Mouse (Mus musculus) intestine, embryonic 14.5 days (tissue): Measurements from ENCODE around the gene Art4. TPM values are rescaled to one million over a fixed set of nuclear protein-coding genes. Genes with fewer than 3 reads are reported as not detected.

Experiments
- ATAC-seq: fragments of 200-750 bp; cut with Nextera tagmentation; replicated peaks from 2 replicates; pipeline ENCODE4 v1.8.0; 2017; ENCODE audit warnings: low read depth, moderate number of reproducible peaks, moderate TSS enrichment, moderate library complexity; ENCODE audit not compliant: low FRiP score, low TSS enrichment
- DNase-seq: peaks from one replicate; pipeline ENCODE4 v3.0.0-alpha.2; 2018; ENCODE audit warnings: low spot score
- H3K27ac ChIP-seq: fragments of 300-500 bp; sonication (generic); 2 replicates; pipeline ENCODE4 v1.5.1; 2014; ENCODE audit warnings: low read depth, mild to moderate bottlenecking, control low read depth
- H3K27me3 ChIP-seq: fragments of 300-500 bp; sonication (generic); replicated peaks from 2 replicates; pipeline ENCODE4 v1.6.1; 2014; ENCODE audit warnings: low read length, control low read depth; ENCODE audit not compliant: control insufficient read depth, insufficient read depth
- H3K36me3 ChIP-seq: fragments of 300-500 bp; sonication (generic); 2 replicates; pipeline ENCODE4 v1.6.1; 2014; ENCODE audit warnings: low read length, control low read depth; ENCODE audit not compliant: control insufficient read depth, insufficient read depth
- H3K4me1 ChIP-seq: fragments of 300-500 bp; sonication (generic); replicated peaks from 2 replicates; pipeline ENCODE4 v1.6.1; 2014; ENCODE audit warnings: low read length, control low read depth, mixed read lengths; ENCODE audit not compliant: control insufficient read depth, insufficient read depth
- H3K4me2 ChIP-seq: fragments of 300-500 bp; sonication (generic); 2 replicates; pipeline ENCODE4 v1.6.1; 2014; ENCODE audit warnings: low read length
- H3K4me3 ChIP-seq: fragments of 300-500 bp; sonication (generic); 2 replicates; pipeline ENCODE4 v1.5.1; 2014; ENCODE audit warnings: low read depth, low read length, control low read depth, mixed read lengths
- H3K9ac ChIP-seq: fragments of 300-500 bp; sonication (generic); 2 replicates; pipeline ENCODE4 v1.6.1; 2014; ENCODE audit warnings: mild to moderate bottlenecking, low read length
- H3K9me3 ChIP-seq: fragments of 300-500 bp; sonication (generic); 2 replicates; pipeline ENCODE4 v1.6.1; 2016; ENCODE audit warnings: low read length, control low read depth; ENCODE audit not compliant: control insufficient read depth
- WGBS: fragments of 180-500 bp; shearing (Covaris S2); extraction: QIAGEN DNeasy Blood & Tissue Kit; methylation state at CpG from one replicate; pipeline ENCODE4 v1.1.7; 2014; 5-methylcytosine and 5-hydroxymethylcytosine counted together
- polyA plus RNA-seq: library from polyadenylated mRNA; unstranded; fragments of >200 nt; fragmentation: Nextera tagmentation; extraction: Ambion mirVana; gene quantifications from 2 replicates; pipeline ENCODE4 v1.2.1, GENCODE M21; 2014

Art4 gene
- 2.0 and 3.5 TPM in 2 replicates for polyA plus RNA-seq

GRCm38 (mm10) chr6:136857186-136857872 is at the start of gene Art4:
TSS of gene Art4 (minus strand) at chr6:136857733.
- ATAC-seq (no peak), DNase-seq (peak; percentile 64)
- Histone ChIP-seq H3K36me3 (no peaks in the 10 kb centered on the region), H3K9ac (peak within 1 kb of the TSS; percentile 22; the same call in 1 of the 2 replicates), H3K27ac (peak within 1 kb of the TSS; percentile 88), H3K4me3 (peak within 1 kb of the TSS; percentile 15; the same call in 1 of the 2 replicates), H3K9me3 (no peaks in the 10 kb centered on the region), H3K4me1 (peaks cover 31% of the 10 kb centered on the region), H3K27me3 (no peaks in the 10 kb centered on the region), H3K4me2 (peak within 1 kb of the TSS; percentile 42)
- WGBS: 30% methylated on average over 18 of the region's 18 CpGs

GRCm38 (mm10) chr6:136906937-136907293 is 49.4 kb upstream of the Art4 start:
- Histone ChIP-seq H3K36me3 (no peaks in the 10 kb centered on the region), H3K27ac (no peak overlapping the region), H3K9ac (no peak overlapping the region), H3K27me3 (no peaks in the 10 kb centered on the region), H3K4me1 (peaks cover 29% of the 10 kb centered on the region), H3K4me3 (no peak overlapping the region), H3K9me3 (no peaks in the 10 kb centered on the region), H3K4me2 (no peak overlapping the region)
- DNase-seq (no peak), ATAC-seq (no peak)
- 64% methylated on average over 10 of the region's 10 CpGs for WGBS

GRCm38 (mm10) chr6:136906283-136906936 is 48.9 kb upstream of the Art4 start:
- H3K9ac ChIP-seq: no peak overlapping the region
- WGBS: 67% methylated on average over 19 of the region's 19 CpGs
- no peak overlapping the region for H3K4me3 ChIP-seq
- no peaks in the 10 kb centered on the region for H3K36me3 ChIP-seq
- H3K4me2 ChIP-seq: no peak overlapping the region
- H3K27ac ChIP-seq: no peak overlapping the region
- no peaks in the 10 kb centered on the region for H3K27me3 ChIP-seq
- H3K9me3 ChIP-seq: no peaks in the 10 kb centered on the region
- DNase-seq (no peak), ATAC-seq (no peak)
- H3K4me1 ChIP-seq: peaks cover 25% of the 10 kb centered on the region

GRCm38 (mm10) chr6:136903885-136904470 is 46.4 kb upstream of the Art4 start:
- ATAC-seq: no peak
- WGBS: 71% methylated on average over 8 of the region's 8 CpGs
- H3K27me3 ChIP-seq: no peaks in the 10 kb centered on the region
- peaks cover 4% of the 10 kb centered on the region; the same call in 1 of the 2 replicates for H3K4me1 ChIP-seq
- no peak overlapping the region for H3K27ac ChIP-seq
- no peak overlapping the region for H3K9ac ChIP-seq
- no peak for DNase-seq
- H3K9me3 ChIP-seq: no peaks in the 10 kb centered on the region
- no peak overlapping the region for H3K4me2 ChIP-seq
- H3K36me3 ChIP-seq: no peaks in the 10 kb centered on the region
- H3K4me3 ChIP-seq: no peak overlapping the region

- Histone ChIP-seq H3K9ac (no peak overlapping the region), H3K27ac (no peak overlapping the region), H3K27me3 (no peaks in the 10 kb centered on the region), H3K4me2 (no peak overlapping the region), H3K9me3 (no peaks in the 10 kb centered on the region), H3K4me3 (no peak overlapping the region), H3K36me3 (no peaks in the 10 kb centered on the region), H3K4me1 (peaks cover 9% of the 10 kb centered on the region; the same call in 1 of the 2 replicates)
- no peak for ATAC-seq
- WGBS: 90% methylated on average over 9 of the region's 9 CpGs
- no peak for DNase-seq
These were observed 45.0 kb upstream of the Art4 start for GRCm38 (mm10) chr6:136902527-136902926.

- H3K4me3 ChIP-seq: no peak overlapping the region
- H3K4me2 ChIP-seq: no peak overlapping the region
- ATAC-seq: no peak
- H3K27me3 ChIP-seq: no peaks in the 10 kb centered on the region
- no peak overlapping the region for H3K9ac ChIP-seq
- peaks cover 6% of the 10 kb centered on the region; the same call in 1 of the 2 replicates for H3K4me1 ChIP-seq
- DNase-seq: no peak
- no peaks in the 10 kb centered on the region for H3K9me3 ChIP-seq
- no peak overlapping the region for H3K27ac ChIP-seq
- 59% methylated on average over 2 of the region's 2 CpGs for WGBS
- H3K36me3 ChIP-seq: no peaks in the 10 kb centered on the region
These were observed 43.5 kb upstream of the Art4 start for GRCm38 (mm10) chr6:136901010-136901409.

GRCm38 (mm10) chr6:136900369-136901009 is 43.0 kb upstream of the Art4 start:
- Histone ChIP-seq H3K9me3 (no peaks in the 10 kb centered on the region), H3K9ac (no peak overlapping the region), H3K4me1 (peaks cover 6% of the 10 kb centered on the region; the same call in 1 of the 2 replicates), H3K27me3 (no peaks in the 10 kb centered on the region), H3K4me3 (no peak overlapping the region), H3K36me3 (no peaks in the 10 kb centered on the region), H3K4me2 (no peak overlapping the region), H3K27ac (no peak overlapping the region)
- no peak for DNase-seq
- 47% methylated on average over 4 of the region's 4 CpGs for WGBS
- no peak for ATAC-seq

GRCm38 (mm10) chr6:136898954-136899353 is 41.4 kb upstream of the Art4 start:
- DNase-seq (no peak), ATAC-seq (no peak)
- no peak overlapping the region for H3K9ac ChIP-seq
- H3K4me2 ChIP-seq: no peak overlapping the region
- no peak overlapping the region for H3K27ac ChIP-seq
- H3K4me3 ChIP-seq: no peak overlapping the region
- 77% methylated on average over 2 of the region's 2 CpGs for WGBS
- H3K4me1 ChIP-seq: peaks cover 20% of the 10 kb centered on the region
- no peaks in the 10 kb centered on the region for H3K27me3 ChIP-seq
- no peaks in the 10 kb centered on the region for H3K9me3 ChIP-seq
- H3K36me3 ChIP-seq: no peaks in the 10 kb centered on the region
